Mouse (Mus musculus): ENCODE data around the gene H6pd. TPM values are rescaled to one million over a fixed set of nuclear protein-coding genes. Genes with fewer than 3 reads are reported as not detected.

Gene H6pd
- total RNA-seq, 2 experiments from 2014 or later = 10.8 to 12.0 TPM

Other genes starting within 250 kb of the H6pd start
- 10 to 100 TPM; 29.2 to 36.0 TPM for gene Slc25a33, start 234.7 kb downstream of the H6pd start, total RNA-seq (2021)
- gene Spsb1, start 54.0 kb downstream of the H6pd start, total RNA-seq (2021) = 10 to 100 TPM; 14.4 to 14.9 TPM
- gene Gpr157, start 78.3 kb upstream of the H6pd start, total RNA-seq (2021) = 1 to 10 TPM; 1.1 to 1.4 TPM
- gene Slc2a5, start 110.3 kb upstream of the H6pd start, total RNA-seq (2021) = 1 to 10 TPM; 4.9 to 6.3 TPM
- not detected for gene Slc2a7, start 139.9 kb upstream of the H6pd start, total RNA-seq (2021)
- gene Car6, start 192.3 kb upstream of the H6pd start, total RNA-seq (2021) = not detected
- 100 to 1,000 TPM; 424 to 432 TPM for gene Eno1, start 227.7 kb upstream of the H6pd start, total RNA-seq (2021)

Measured in left cerebral cortex, postnatal 25 days (tissue).